Mouse (Mus musculus): ENCODE measurements around the gene Camk1d.

DNA sequence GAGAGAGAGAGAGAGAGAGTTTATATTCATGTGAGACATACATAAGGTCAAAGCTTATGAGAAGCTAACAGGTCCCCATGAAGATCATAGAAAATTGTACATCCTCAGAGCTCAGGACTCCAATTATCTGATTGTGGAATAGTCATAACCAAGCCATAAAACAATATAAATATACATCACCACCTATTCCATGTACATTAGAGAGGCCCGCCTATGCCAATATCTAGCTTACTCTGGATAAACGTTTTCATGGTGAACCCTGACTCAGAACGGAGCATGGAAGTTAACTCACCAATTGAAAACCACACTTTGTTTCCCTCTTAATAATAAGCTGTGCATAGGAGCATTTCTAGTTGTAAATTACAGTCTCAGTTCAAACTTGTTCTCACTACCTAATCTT, 288.7 kb downstream of the Camk1d start:
- TF ChIP-seq CTCF (IDR thresholded peaks at IDR 0.05; ENCODE audit: low read depth) (no peak), EP300 (IDR thresholded peaks at IDR 0.05; ENCODE audit: low read depth) (no peak)
